Mouse (Mus musculus) forebrain, embryonic 12.5 days (tissue): ENCODE results near the gene 4933402E13Rik. TPM values are rescaled to one million over a fixed set of nuclear protein-coding genes. Genes with fewer than 3 reads are reported as not detected.

Experiments used
- ATAC-seq: fragments of 200-750 bp; cut with Nextera tagmentation; 2 replicates; pipeline ENCODE4 v1.8.0; 2017; ENCODE audit warnings: moderate TSS enrichment; ENCODE audit not compliant: low FRiP score
- H3K27ac ChIP-seq: fragments of 300-500 bp; sonication (generic); 2 replicates; pipeline ENCODE4 v1.5.1; 2016; ENCODE audit warnings: mild to moderate bottlenecking
- H3K27me3 ChIP-seq: fragments of 300-500 bp; sonication (generic); 2 replicates; pipeline ENCODE4 v1.6.1; 2016; ENCODE audit warnings: mild to moderate bottlenecking
- H3K36me3 ChIP-seq: fragments of 300-500 bp; sonication (generic); replicated peaks from 2 replicates; pipeline ENCODE4 v1.6.1; 2016; ENCODE audit warnings: mild to moderate bottlenecking
- H3K4me1 ChIP-seq: fragments of 300-500 bp; sonication (generic); 2 replicates; pipeline ENCODE4 v1.6.1; 2016
- H3K4me2 ChIP-seq: fragments of 300-500 bp; sonication (generic); 2 replicates; pipeline ENCODE4 v1.6.1; 2016; ENCODE audit warnings: mild to moderate bottlenecking, moderate library complexity
- H3K4me3 ChIP-seq: fragments of 300-500 bp; sonication (generic); replicated peaks from 2 replicates; pipeline ENCODE4 v1.5.1; 2016; ENCODE audit warnings: mild to moderate bottlenecking
- H3K9ac ChIP-seq: fragments of 300-500 bp; sonication (generic); 2 replicates; pipeline ENCODE4 v1.6.1; 2016; ENCODE audit warnings: mild to moderate bottlenecking
- H3K9me3 ChIP-seq: fragments of 300-500 bp; sonication (generic); 2 replicates; pipeline ENCODE4 v1.6.1; 2016
- WGBS: fragments of 180-500 bp; shearing (Covaris S2); methylation state at CpG from one replicate; pipeline ENCODE4 v1.1.7; 2016; 5-methylcytosine and 5-hydroxymethylcytosine counted together
- polyA plus RNA-seq: library from polyadenylated mRNA; unstranded; fragments of >200 nt; fragmentation: Nextera tagmentation; extraction: Ambion mirVana; gene quantifications from 2 replicates; pipeline ENCODE4 v1.2.1, GENCODE M21; 2016

4933402E13Rik gene
- not detected in 2 replicates for polyA plus RNA-seq

- ATAC-seq = no peak
- H3K9me3 ChIP-seq = no peaks in the 10 kb centered on the region
- 85% methylated on average over 8 of the region's 8 CpGs for WGBS
- no peak within 1 kb of the TSS for H3K4me3 ChIP-seq
- no peaks in the 10 kb centered on the region for H3K36me3 ChIP-seq
- no peak within 1 kb of the TSS for H3K9ac ChIP-seq
- no peaks in the 10 kb centered on the region for H3K4me1 ChIP-seq
- no peak within 1 kb of the TSS for H3K4me2 ChIP-seq
- no peak within 1 kb of the TSS for H3K27ac ChIP-seq
- no peaks in the 10 kb centered on the region for H3K27me3 ChIP-seq
Observed at GRCm38 (mm10) chrX:62283199-62283598, at the start of gene 4933402E13Rik. Gene 4933402E13Rik, plus strand, starts transcription at chrX:62283499.

Other genes with a start within 250 kb of the 4933402E13Rik start
- not detected in 2 replicates for gene 4931400O07Rik, start 184.5 kb downstream of the 4933402E13Rik start, polyA plus RNA-seq